Mouse (Mus musculus): ENCODE data around the gene Elmo1. TPM values are rescaled to one million over a fixed set of nuclear protein-coding genes. Genes with fewer than 3 reads are reported as not detected.

The Elmo1 gene
- polyA plus RNA-seq, 1 experiment: 0.68 TPM

GRCm38 (mm10) chr13:20142637-20143036, 52.2 kb downstream of the Elmo1 start:
- Histone ChIP-seq H3K4me3 (replicated peaks) (no peak overlapping the region), H3K9me3 (no peaks in the 10 kb centered on the region), H3K36me3 (replicated peaks; ENCODE audit: low read length) (no peaks in the 10 kb centered on the region), H3K4me1 (peaks cover 26% of the 10 kb centered on the region), H3K27me3 (replicated peaks) (peaks cover 32% of the 10 kb centered on the region)
- TF ChIP-seq GATA1 (IDR thresholded peaks at IDR 0.05; ENCODE audit: borderline replicate concordance, low read length) (no peak), FLI1 (IDR thresholded peaks at IDR 0.05; ENCODE audit: low read length) (no peak)

GRCm38 (mm10) chr13:20146848-20147247, 56.5 kb downstream of the Elmo1 start:
- TF ChIP-seq GATA1 (IDR thresholded peaks at IDR 0.05; ENCODE audit: borderline replicate concordance, low read length): no peak
- H3K4me1 ChIP-seq: peaks cover 35% of the 10 kb centered on the region

GRCm38 (mm10) chr13:20147736-20148135, 57.3 kb downstream of the Elmo1 start:
- Histone ChIP-seq H3K4me3 (replicated peaks) (no peak overlapping the region), H3K4me1 (peaks cover 41% of the 10 kb centered on the region), H3K9me3 (no peaks in the 10 kb centered on the region), H3K36me3 (replicated peaks; ENCODE audit: low read length) (no peaks in the 10 kb centered on the region), H3K27me3 (replicated peaks) (peaks cover 48% of the 10 kb centered on the region)
- TF ChIP-seq GATA1 (IDR thresholded peaks at IDR 0.05; ENCODE audit: borderline replicate concordance, low read length) (no peak), FLI1 (IDR thresholded peaks at IDR 0.05; ENCODE audit: low read length) (no peak)

More at GRCm38 (mm10) chr13:20146848-20147247, 56.5 kb downstream of the Elmo1 start:
- H3K36me3 ChIP-seq (replicated peaks; ENCODE audit: low read length): no peaks in the 10 kb centered on the region
- peaks cover 47% of the 10 kb centered on the region for H3K27me3 ChIP-seq (replicated peaks)
- H3K9me3 ChIP-seq: no peaks in the 10 kb centered on the region
- no peak overlapping the region for H3K4me3 ChIP-seq (replicated peaks)

- Histone ChIP-seq H3K27me3 (replicated peaks) (peaks cover 51% of the 10 kb centered on the region), H3K9me3 (no peaks in the 10 kb centered on the region), H3K36me3 (replicated peaks; ENCODE audit: low read length) (no peaks in the 10 kb centered on the region), H3K4me3 (replicated peaks) (no peak overlapping the region), H3K4me1 (peaks cover 49% of the 10 kb centered on the region)
- TF ChIP-seq GATA1 (IDR thresholded peaks at IDR 0.05; ENCODE audit: borderline replicate concordance, low read length) (no peak), FLI1 (IDR thresholded peaks at IDR 0.05; ENCODE audit: low read length) (no peak)
Measured at GRCm38 (mm10) chr13:20150130-20150835, 59.9 kb downstream of the Elmo1 start.

- Histone ChIP-seq H3K9me3 (no peaks in the 10 kb centered on the region), H3K4me1 (peaks cover 44% of the 10 kb centered on the region), H3K27me3 (replicated peaks) (peaks cover 44% of the 10 kb centered on the region), H3K36me3 (replicated peaks; ENCODE audit: low read length) (no peaks in the 10 kb centered on the region), H3K4me3 (replicated peaks) (peak overlapping the region; percentile 38)
- TF ChIP-seq FLI1 (IDR thresholded peaks at IDR 0.05; ENCODE audit: low read length) (no peak), GATA1 (IDR thresholded peaks at IDR 0.05; ENCODE audit: borderline replicate concordance, low read length) (no peak)
Measured at GRCm38 (mm10) chr13:20151302-20151978, 61.0 kb downstream of the Elmo1 start.

GRCm38 (mm10) chr13:20157059-20157458, 66.7 kb downstream of the Elmo1 start:
- H3K4me1 ChIP-seq: peaks cover 38% of the 10 kb centered on the region

GRCm38 (mm10) chr13:20157529-20157928, 67.1 kb downstream of the Elmo1 start:
- Histone ChIP-seq H3K4me3 (replicated peaks) (no peak overlapping the region), H3K4me1 (peaks cover 33% of the 10 kb centered on the region), H3K27me3 (replicated peaks) (peaks cover 16% of the 10 kb centered on the region), H3K9me3 (no peaks in the 10 kb centered on the region), H3K36me3 (replicated peaks; ENCODE audit: low read length) (no peaks in the 10 kb centered on the region)
- TF ChIP-seq FLI1 (IDR thresholded peaks at IDR 0.05; ENCODE audit: low read length) (no peak), GATA1 (IDR thresholded peaks at IDR 0.05; ENCODE audit: borderline replicate concordance, low read length) (no peak)

More at GRCm38 (mm10) chr13:20157059-20157458, 66.7 kb downstream of the Elmo1 start:
- Histone ChIP-seq H3K27me3 (replicated peaks) (peaks cover 17% of the 10 kb centered on the region), H3K36me3 (replicated peaks; ENCODE audit: low read length) (no peaks in the 10 kb centered on the region), H3K4me3 (replicated peaks) (no peak overlapping the region), H3K9me3 (no peaks in the 10 kb centered on the region)
- TF ChIP-seq FLI1 (IDR thresholded peaks at IDR 0.05; ENCODE audit: low read length): no peak
- no peak for TF ChIP-seq GATA1 (IDR thresholded peaks at IDR 0.05; ENCODE audit: borderline replicate concordance, low read length)

GRCm38 (mm10) chr13:20163339-20163954, 73.1 kb downstream of the Elmo1 start:
- TF ChIP-seq FLI1 (IDR thresholded peaks at IDR 0.05; ENCODE audit: low read length) (no peak), GATA1 (IDR thresholded peaks at IDR 0.05; ENCODE audit: borderline replicate concordance, low read length) (no peak)
- peaks cover 17% of the 10 kb centered on the region for H3K4me1 ChIP-seq
- H3K9me3 ChIP-seq: no peaks in the 10 kb centered on the region
- no peaks in the 10 kb centered on the region for H3K36me3 ChIP-seq (replicated peaks; ENCODE audit: low read length)
- H3K27me3 ChIP-seq (replicated peaks): peaks cover 7% of the 10 kb centered on the region
- H3K4me3 ChIP-seq (replicated peaks): no peak overlapping the region

GRCm38 (mm10) chr13:20164837-20165236, 74.4 kb downstream of the Elmo1 start:
- peaks cover 14% of the 10 kb centered on the region for H3K4me1 ChIP-seq
- H3K36me3 ChIP-seq (replicated peaks; ENCODE audit: low read length): no peaks in the 10 kb centered on the region
- no peak overlapping the region for H3K4me3 ChIP-seq (replicated peaks)
- no peak for TF ChIP-seq GATA1 (IDR thresholded peaks at IDR 0.05; ENCODE audit: borderline replicate concordance, low read length)
- TF ChIP-seq FLI1 (IDR thresholded peaks at IDR 0.05; ENCODE audit: low read length): no peak
- peaks cover 7% of the 10 kb centered on the region for H3K27me3 ChIP-seq (replicated peaks)
- H3K9me3 ChIP-seq: no peaks in the 10 kb centered on the region

Measured in megakaryocyte, embryonic 14.5 days (primary cell).